Mouse (Mus musculus) forebrain, embryonic 16.5 days (tissue): ENCODE results near the gene Dmd. TPM values are rescaled to one million over a fixed set of nuclear protein-coding genes. Genes with fewer than 3 reads are reported as not detected.

ENCODE experiments used
- ATAC-seq: fragments of 200-750 bp; cut with Nextera tagmentation; 2 replicates; pipeline ENCODE4 v1.8.0; 2017; ENCODE audit warnings: mild to moderate bottlenecking, moderate library complexity
- H3K27ac ChIP-seq: fragments of 300-500 bp; sonication (generic); 2 replicates; pipeline ENCODE4 v1.5.1; 2014; ENCODE audit warnings: low read length, control low read depth
- H3K27me3 ChIP-seq: fragments of 300-500 bp; sonication (generic); replicated peaks from 2 replicates; pipeline ENCODE4 v1.6.1; 2014; ENCODE audit warnings: low read length; ENCODE audit not compliant: control insufficient read depth, insufficient read depth
- H3K36me3 ChIP-seq: fragments of 300-500 bp; sonication (generic); 2 replicates; pipeline ENCODE4 v1.6.1; 2014; ENCODE audit not compliant: control insufficient read depth, insufficient read depth
- H3K4me1 ChIP-seq: fragments of 300-500 bp; sonication (generic); replicated peaks from 2 replicates; pipeline ENCODE4 v1.6.1; 2014; ENCODE audit warnings: low read length; ENCODE audit not compliant: control insufficient read depth, insufficient read depth
- H3K4me2 ChIP-seq: fragments of 300-500 bp; sonication (generic); 2 replicates; pipeline ENCODE4 v1.6.1; 2014; ENCODE audit warnings: mild to moderate bottlenecking, low read length, control low read depth
- H3K4me3 ChIP-seq: fragments of 300-500 bp; sonication (generic); replicated peaks from 2 replicates; pipeline ENCODE4 v1.5.1; 2014; ENCODE audit warnings: mild to moderate bottlenecking, low read length, control low read depth
- H3K9ac ChIP-seq: fragments of 300-500 bp; sonication (generic); replicated peaks from 2 replicates; pipeline ENCODE4 v1.6.1; 2014; ENCODE audit warnings: low read depth, low read length, control low read depth
- H3K9me3 ChIP-seq: fragments of 300-500 bp; sonication (generic); 2 replicates; pipeline ENCODE4 v1.6.1; 2016; ENCODE audit warnings: low read length; ENCODE audit not compliant: control insufficient read depth
- WGBS: fragments of 180-500 bp; shearing (Covaris S2); extraction: QIAGEN DNeasy Blood & Tissue Kit; methylation state at CpG from one replicate; pipeline ENCODE4 v1.1.7; 2014; 5-methylcytosine and 5-hydroxymethylcytosine counted together
- polyA plus RNA-seq: library from polyadenylated mRNA; unstranded; fragments of >200 nt; fragmentation: Nextera tagmentation; extraction: Ambion mirVana; gene quantifications from 2 replicates; pipeline ENCODE4 v1.2.1, GENCODE M21; 2015

The Dmd gene
- polyA plus RNA-seq, 1 experiment from 2014 or later: 30.0 TPM

DNA sequence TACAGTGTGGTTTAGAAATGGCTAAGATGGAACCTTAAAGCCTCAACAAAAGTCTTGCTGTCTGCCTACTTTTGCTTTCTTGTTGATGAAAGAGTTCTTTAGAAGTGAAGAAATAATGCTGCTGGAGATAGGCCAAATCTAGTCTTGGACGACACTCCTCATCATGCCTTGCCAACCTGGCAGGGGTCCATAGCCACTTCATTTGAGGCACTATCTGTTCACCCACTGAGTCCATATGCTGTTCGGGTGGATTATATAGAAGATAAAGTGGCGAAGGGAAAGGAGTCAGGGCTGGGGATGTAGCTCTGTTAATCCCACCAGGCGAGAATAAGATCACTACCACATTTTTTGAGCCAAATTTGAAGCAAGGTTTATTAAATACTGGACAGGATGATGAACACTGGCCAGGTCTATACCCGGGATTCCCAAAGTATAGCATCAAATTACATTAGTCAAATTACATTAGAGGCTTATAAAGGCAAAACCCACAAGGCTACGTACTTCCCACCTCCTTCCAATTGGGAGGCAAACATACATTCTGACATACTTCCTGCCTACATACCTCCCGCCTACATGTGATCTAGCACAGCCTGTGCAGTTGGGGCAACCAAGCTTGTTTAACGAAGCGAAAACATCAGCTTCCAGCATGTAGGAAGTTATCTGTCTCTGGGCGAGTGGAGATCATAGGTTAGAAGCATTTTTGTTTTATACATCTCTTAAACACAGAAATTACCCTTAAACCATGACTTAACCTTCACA, 1984.2 kb downstream of the Dmd start:
- Histone ChIP-seq H3K36me3 (no peaks in the 10 kb centered on the region), H3K4me2 (no peak overlapping the region), H3K4me1 (no peaks in the 10 kb centered on the region), H3K4me3 (no peak overlapping the region), H3K27me3 (no peaks in the 10 kb centered on the region), H3K9me3 (no peaks in the 10 kb centered on the region), H3K27ac (peak overlapping the region; percentile 33; the same call in 1 of the 2 replicates), H3K9ac (no peak overlapping the region)
- peak; percentile 96 for ATAC-seq
- 56% methylated on average over 10 of the region's 10 CpGs for WGBS

DNA sequence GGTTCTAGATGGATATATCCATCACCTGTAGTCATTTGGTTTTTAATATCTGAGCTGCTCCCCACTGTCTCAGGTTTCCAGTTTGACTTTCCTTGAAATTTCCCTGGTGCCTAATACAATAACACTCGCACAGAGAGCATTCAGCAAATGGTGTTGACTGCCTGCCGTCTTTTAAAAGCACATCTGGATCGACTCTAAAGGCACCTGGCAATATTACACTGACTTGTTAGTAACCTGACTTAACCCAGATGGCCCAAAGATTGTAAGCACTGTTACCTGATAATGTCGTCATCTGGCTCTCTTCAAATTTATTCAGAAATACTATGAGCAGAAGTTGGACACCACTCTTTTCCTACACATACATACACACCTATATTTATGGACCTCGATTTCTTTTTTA, 2011.9 kb downstream of the Dmd start:
- Histone ChIP-seq H3K9me3 (no peaks in the 10 kb centered on the region), H3K4me3 (no peak overlapping the region), H3K27ac (no peak overlapping the region), H3K4me1 (no peaks in the 10 kb centered on the region), H3K27me3 (no peaks in the 10 kb centered on the region), H3K4me2 (no peak overlapping the region), H3K36me3 (no peaks in the 10 kb centered on the region), H3K9ac (no peak overlapping the region)
- ATAC-seq: no peak
- 88% methylated on average over 5 of the region's 5 CpGs for WGBS

DNA sequence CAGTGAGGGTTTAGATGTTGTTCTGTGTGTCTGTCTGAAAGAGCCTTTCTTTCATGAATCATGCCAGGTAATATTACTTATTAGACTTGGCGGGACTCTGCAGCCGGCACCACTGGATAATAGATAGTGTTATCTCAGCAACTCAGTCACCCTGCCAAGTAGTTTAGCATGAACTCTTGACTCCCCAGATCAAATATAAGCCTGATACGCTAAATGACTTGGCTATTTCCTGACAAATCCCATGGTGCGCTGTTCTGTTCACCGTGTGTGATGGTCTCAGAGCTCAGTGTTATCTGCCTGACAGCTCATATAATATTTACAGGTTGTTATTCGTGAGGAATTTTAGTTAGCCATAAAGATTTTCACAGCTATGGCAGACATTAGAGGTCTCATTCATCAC, 2012.3 kb downstream of the Dmd start:
- H3K4me1 ChIP-seq: no peaks in the 10 kb centered on the region
- H3K27me3 ChIP-seq: no peaks in the 10 kb centered on the region
- H3K4me2 ChIP-seq: no peak overlapping the region
- H3K36me3 ChIP-seq: no peaks in the 10 kb centered on the region
- H3K4me3 ChIP-seq: no peak overlapping the region
- WGBS: 92% methylated on average over 6 of the region's 6 CpGs
- no peak for ATAC-seq
- no peak overlapping the region for H3K27ac ChIP-seq
- no peak overlapping the region for H3K9ac ChIP-seq
- H3K9me3 ChIP-seq: no peaks in the 10 kb centered on the region

DNA sequence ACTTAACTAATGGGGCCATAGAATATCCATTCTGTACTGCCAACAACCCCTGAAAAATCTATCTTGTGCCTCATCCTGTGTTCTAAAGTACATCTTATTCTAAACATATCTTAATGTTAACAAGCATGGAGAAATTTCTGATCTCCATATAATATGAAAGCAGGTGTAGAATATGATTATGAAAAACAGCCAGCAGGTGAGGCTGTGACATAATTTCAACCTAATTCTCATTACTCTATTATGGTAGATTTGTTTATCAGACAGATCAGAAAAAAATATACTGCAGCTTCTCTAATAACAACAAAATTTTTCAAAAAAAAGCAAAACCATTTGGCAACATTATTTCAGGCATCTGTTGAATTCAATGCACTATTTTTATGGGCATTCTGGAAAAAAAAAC, 2059.6 kb downstream of the Dmd start:
- no peak for ATAC-seq
- H3K9ac ChIP-seq: no peak overlapping the region
- no peaks in the 10 kb centered on the region for H3K4me1 ChIP-seq
- no peak overlapping the region for H3K4me2 ChIP-seq
- no peaks in the 10 kb centered on the region for H3K9me3 ChIP-seq
- no peaks in the 10 kb centered on the region for H3K36me3 ChIP-seq
- H3K4me3 ChIP-seq: no peak overlapping the region
- H3K27me3 ChIP-seq: no peaks in the 10 kb centered on the region
- no peak overlapping the region for H3K27ac ChIP-seq

DNA sequence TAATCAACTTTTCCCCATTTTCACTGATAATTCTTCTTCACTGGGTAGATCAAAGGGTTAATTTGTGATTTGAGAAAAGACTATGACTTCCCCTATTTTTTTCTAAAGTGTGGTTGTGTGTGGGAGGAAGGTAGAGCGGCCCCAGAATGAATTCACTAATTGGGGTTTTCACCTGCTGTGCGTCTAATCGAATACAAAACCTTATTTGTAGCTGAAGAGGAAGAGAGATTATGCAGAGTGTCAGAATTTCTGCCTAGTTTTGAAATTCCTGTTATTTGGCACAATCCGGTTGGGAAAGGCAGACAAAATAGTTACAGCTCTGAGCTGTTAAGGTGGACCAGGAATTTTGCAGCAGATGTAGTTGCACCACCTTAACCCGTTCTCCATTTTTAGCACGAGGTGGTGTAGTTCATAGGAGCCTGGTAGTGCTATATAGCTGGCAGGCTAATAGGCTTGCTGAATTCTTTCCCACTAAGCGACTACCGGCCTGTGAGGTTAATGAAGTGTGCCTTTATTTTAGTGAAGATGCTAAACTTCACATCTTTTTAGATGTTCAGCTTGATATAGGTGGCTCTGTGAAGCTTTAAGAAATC, 2092.9 kb downstream of the Dmd start:
- 24% methylated on average over 8 of the region's 8 CpGs for WGBS
- no peaks in the 10 kb centered on the region for H3K27me3 ChIP-seq
- H3K9me3 ChIP-seq: no peaks in the 10 kb centered on the region
- no peak for ATAC-seq
- no peaks in the 10 kb centered on the region for H3K4me1 ChIP-seq
- no peak overlapping the region for H3K9ac ChIP-seq
- H3K36me3 ChIP-seq: no peaks in the 10 kb centered on the region
- H3K4me2 ChIP-seq: no peak overlapping the region
- H3K4me3 ChIP-seq: no peak overlapping the region
- no peak overlapping the region for H3K27ac ChIP-seq

DNA sequence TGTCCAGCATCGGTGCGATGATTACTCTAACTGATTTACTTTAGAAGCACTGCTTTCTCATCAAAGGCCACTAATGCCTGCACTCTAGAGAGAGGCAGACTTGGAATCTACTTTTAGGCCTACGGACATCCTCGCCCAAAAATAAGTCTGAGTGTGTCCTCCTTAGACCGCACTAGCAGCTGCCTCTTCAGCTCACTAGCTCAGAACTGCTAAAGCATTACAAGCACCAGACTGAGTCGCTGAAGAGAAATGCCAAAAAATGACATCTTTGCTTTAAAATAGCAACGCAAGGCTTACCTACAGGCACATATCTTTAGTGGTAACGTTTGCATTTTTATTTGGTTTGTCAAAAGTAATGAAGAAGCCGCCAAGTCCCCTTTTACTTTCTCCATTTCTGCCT, 2098.0 kb downstream of the Dmd start:
- Histone ChIP-seq H3K27ac (no peak overlapping the region), H3K4me3 (no peak overlapping the region), H3K4me1 (no peaks in the 10 kb centered on the region), H3K36me3 (no peaks in the 10 kb centered on the region), H3K27me3 (no peaks in the 10 kb centered on the region), H3K4me2 (no peak overlapping the region), H3K9ac (no peak overlapping the region), H3K9me3 (no peaks in the 10 kb centered on the region)
- WGBS: 84% methylated on average over 9 of the region's 9 CpGs
- no peak for ATAC-seq

DNA sequence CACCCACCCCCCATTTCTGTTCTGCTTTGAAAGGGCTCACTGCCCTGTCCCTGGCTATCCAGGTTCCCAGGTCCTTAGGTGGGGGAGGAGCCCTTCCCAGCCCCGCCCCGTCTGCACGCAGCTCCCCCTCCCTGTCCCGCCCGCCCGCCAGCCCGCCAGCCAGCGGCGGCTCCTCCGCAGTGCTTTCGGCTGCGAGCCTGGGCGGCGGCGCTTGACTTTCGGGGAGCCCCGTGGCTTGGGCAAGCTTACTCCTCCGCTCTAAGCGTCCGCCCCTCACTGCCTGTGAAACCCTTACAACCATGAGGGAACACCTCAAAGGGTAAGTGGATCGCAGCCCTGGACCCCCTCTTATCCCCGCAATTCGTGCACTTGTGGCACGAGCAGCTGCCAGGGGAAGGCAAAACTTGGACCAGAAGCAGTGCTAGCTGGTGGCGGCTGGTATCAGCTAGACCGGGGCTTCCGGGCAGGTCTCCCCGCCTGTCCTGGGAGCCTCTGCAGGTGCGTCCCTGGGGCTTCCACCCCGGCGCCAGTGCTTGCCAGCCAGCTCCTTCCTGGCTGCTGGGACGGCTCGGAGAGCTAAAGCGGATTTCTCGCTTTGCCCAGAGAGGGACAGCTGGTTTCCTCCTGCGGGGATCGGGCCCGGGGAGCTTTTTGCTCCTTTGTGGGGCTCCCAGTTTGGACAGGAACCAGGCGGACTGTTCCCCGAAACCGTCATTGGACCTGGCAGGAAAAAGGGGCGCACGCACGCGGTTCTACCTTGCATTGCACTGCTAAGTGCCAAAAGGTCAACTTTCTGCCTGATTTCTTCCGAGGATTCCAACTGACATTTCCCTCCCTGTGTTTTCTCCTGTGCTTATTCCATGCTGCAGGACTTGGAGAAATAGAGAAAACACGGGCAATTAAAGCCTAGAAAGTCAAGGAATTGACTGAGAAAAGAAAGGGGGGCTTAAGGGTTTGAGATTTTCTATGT, 2099.8 kb downstream of the Dmd start:
- peak overlapping the region; percentile 20; the same call in 1 of the 2 replicates for H3K27ac ChIP-seq
- 21% methylated on average over 47 of the region's 47 CpGs for WGBS
- no peaks in the 10 kb centered on the region for H3K27me3 ChIP-seq
- ATAC-seq: peak; percentile 92
- no peaks in the 10 kb centered on the region for H3K36me3 ChIP-seq
- no peaks in the 10 kb centered on the region for H3K4me1 ChIP-seq
- no peaks in the 10 kb centered on the region for H3K9me3 ChIP-seq
- H3K4me3 ChIP-seq: peak overlapping the region; percentile 53
- H3K4me2 ChIP-seq: peak overlapping the region; percentile 60
- peak overlapping the region; percentile 67 for H3K9ac ChIP-seq

DNA sequence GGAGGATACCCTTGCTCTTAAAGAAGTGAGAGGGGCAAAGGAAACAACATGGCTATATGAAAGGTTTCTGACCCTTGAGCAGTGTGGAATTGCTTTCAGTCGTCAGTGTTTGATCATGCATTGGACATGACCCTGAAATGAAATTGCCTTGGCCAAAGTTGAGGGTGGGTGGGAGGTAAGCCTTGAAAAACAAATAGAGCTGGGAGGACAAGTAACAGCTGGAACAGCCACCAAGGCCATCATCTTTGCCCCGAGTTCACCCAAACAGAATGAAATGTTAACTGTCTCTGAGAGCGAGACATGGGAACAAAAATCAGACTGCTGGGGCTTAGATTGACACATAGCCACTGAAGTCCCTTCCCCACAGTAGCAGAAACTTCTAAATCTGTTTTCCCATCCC, 2100.9 kb downstream of the Dmd start:
- Histone ChIP-seq H3K27me3 (no peaks in the 10 kb centered on the region), H3K9ac (no peak overlapping the region), H3K4me2 (peak overlapping the region; percentile 60), H3K36me3 (no peaks in the 10 kb centered on the region), H3K27ac (no peak overlapping the region), H3K4me3 (peak overlapping the region; percentile 53), H3K9me3 (no peaks in the 10 kb centered on the region), H3K4me1 (no peaks in the 10 kb centered on the region)
- 27% methylated on average over 2 of the region's 3 CpGs for WGBS
- no peak for ATAC-seq

DNA sequence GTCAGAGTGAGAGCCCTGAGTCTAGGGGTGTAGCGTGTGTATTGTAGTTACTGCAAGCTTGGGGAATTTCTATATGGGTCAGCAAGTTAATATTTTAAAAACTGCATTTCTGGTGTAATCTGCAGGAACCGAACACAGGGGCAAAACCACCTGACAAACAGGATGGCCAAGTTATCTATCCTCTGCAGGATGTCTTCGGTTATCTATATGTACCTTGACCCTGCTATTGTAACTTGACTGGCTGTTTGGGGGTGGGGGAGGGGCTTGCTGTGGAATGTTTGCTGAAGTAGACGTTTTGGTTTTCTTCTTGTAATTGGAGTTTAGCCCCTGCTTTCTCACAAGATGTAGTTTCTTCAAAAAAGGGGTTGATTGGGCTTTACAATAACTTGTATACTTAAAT, 2124.9 kb downstream of the Dmd start:
- no peak for ATAC-seq
- Histone ChIP-seq H3K27ac (no peak overlapping the region), H3K4me3 (no peak overlapping the region), H3K4me2 (no peak overlapping the region), H3K9me3 (no peaks in the 10 kb centered on the region), H3K27me3 (no peaks in the 10 kb centered on the region), H3K9ac (no peak overlapping the region), H3K4me1 (no peaks in the 10 kb centered on the region), H3K36me3 (no peaks in the 10 kb centered on the region)
- WGBS: 71% methylated on average over 4 of the region's 4 CpGs
